ENCODE assay signal across 8 mouse cellular contexts in the genomic region with DNA sequence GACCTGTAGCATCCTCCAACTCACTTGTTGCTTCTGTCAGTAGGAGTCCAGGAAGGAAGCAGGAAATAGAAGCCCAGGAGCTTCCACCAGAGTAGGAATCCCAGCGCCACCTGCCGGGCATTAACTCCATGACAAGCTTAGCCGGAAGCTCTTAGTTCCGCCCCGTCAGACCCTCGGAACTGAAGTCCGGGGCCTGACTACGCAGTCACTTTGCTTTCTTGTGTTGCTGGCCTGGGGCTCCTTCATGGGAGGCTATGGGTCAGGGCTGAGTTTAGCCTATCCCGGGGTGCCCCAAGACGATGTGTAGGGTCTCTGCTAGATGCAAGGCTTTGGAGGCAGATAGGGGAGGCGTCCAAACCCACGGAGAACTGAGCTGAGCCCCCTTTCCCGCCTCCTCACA. TPM values are rescaled to one million over a fixed set of nuclear protein-coding genes. Genes with fewer than 3 reads are reported as not detected.
DNase-seq lines count a peak whose midpoint lies in the region; ATAC-seq and TF ChIP-seq lines count a peak whose summit lies in the region.

No protein-coding gene starts in this region.

- H3K4me3 ChIP-seq in bone marrow, adult 2 months (replicated peaks; ENCODE audit: control insufficient read depth, low read depth, low read length) = peak overlapping the region; percentile 64
- peak overlapping the region; percentile 43 for H3K4me3 ChIP-seq in embryonic facial prominence, embryonic 15.5 days (replicated peaks)
- peak overlapping the region; percentile 57 for H3K4me3 ChIP-seq in heart, embryonic 10.5 days
- peak overlapping the region; percentile 40 for H3K4me3 ChIP-seq in kidney, embryonic 15.5 days (replicated peaks)
- peak overlapping the region; percentile 38 for H3K4me3 ChIP-seq in limb, embryonic 15.5 days
- peak overlapping the region; percentile 27 for H3K4me3 ChIP-seq in midbrain, postnatal 0 days (ENCODE audit: low read depth, low read length)

- H3K27ac ChIP-seq in bone marrow, adult 2 months (ENCODE audit: control insufficient read depth, insufficient read depth, low read depth, low read length, poor library complexity) = no peak overlapping the region; the same call in 1 of the 2 replicates
- H3K27ac ChIP-seq in embryonic facial prominence, embryonic 15.5 days (replicated peaks) = no peak overlapping the region
- peak overlapping the region; percentile 84 for H3K27ac ChIP-seq in heart, embryonic 10.5 days
- no peak overlapping the region for H3K27ac ChIP-seq in kidney, embryonic 15.5 days
- peak overlapping the region; percentile 47; the same call in 1 of the 2 replicates for H3K27ac ChIP-seq in limb, embryonic 15.5 days
- no peak overlapping the region for H3K27ac ChIP-seq in midbrain, postnatal 0 days (ENCODE audit: low read depth, low read length)

- no peak overlapping the region for H3K9ac ChIP-seq in embryonic facial prominence, embryonic 15.5 days
- H3K9ac ChIP-seq in kidney, embryonic 15.5 days = peak overlapping the region; percentile 51
- H3K9ac ChIP-seq in limb, embryonic 15.5 days = 0 out of 2 replicates have a peak overlapping the region, but pooled peaks have one; percentile 31
- H3K9ac ChIP-seq in midbrain, postnatal 0 days (replicated peaks; ENCODE audit: low read length, poor library complexity, severe bottlenecking) = no peak overlapping the region

- H3K4me2 ChIP-seq in embryonic facial prominence, embryonic 15.5 days (replicated peaks) = peak overlapping the region; percentile 63
- H3K4me2 ChIP-seq in kidney, embryonic 15.5 days = peak overlapping the region; percentile 69
- peak overlapping the region; percentile 72 for H3K4me2 ChIP-seq in limb, embryonic 15.5 days
- peak overlapping the region; percentile 61 for H3K4me2 ChIP-seq in midbrain, postnatal 0 days (ENCODE audit: low read depth, low read length, poor library complexity, severe bottlenecking)

- H3K4me1 ChIP-seq in bone marrow, adult 2 months (ENCODE audit: control insufficient read depth, insufficient read depth, low read length) = peaks cover 2% of the 10 kb centered on the region; the same call in 1 of the 2 replicates
- H3K4me1 ChIP-seq in embryonic facial prominence, embryonic 15.5 days = no peaks in the 10 kb centered on the region
- peaks cover 9% of the 10 kb centered on the region; the same call in 1 of the 2 replicates for H3K4me1 ChIP-seq in heart, embryonic 10.5 days
- H3K4me1 ChIP-seq in kidney, embryonic 15.5 days = peaks cover 9% of the 10 kb centered on the region
- H3K4me1 ChIP-seq in limb, embryonic 15.5 days = peaks cover 3% of the 10 kb centered on the region; the same call in 1 of the 2 replicates
- H3K4me1 ChIP-seq in midbrain, postnatal 0 days (ENCODE audit: insufficient read depth, low read length) = no peaks in the 10 kb centered on the region

- no peaks in the 10 kb centered on the region for H3K27me3 ChIP-seq in embryonic facial prominence, embryonic 15.5 days
- H3K27me3 ChIP-seq in heart, embryonic 10.5 days (ENCODE audit: insufficient read depth, poor library complexity, severe bottlenecking) = peaks cover 15% of the 10 kb centered on the region
- peaks cover 6% of the 10 kb centered on the region; the same call in 1 of the 2 replicates for H3K27me3 ChIP-seq in kidney, embryonic 15.5 days
- H3K27me3 ChIP-seq in limb, embryonic 15.5 days = 0 out of 2 replicates have a peak, but pooled peaks cover 4% of the 10 kb centered on the region
- no peaks in the 10 kb centered on the region for H3K27me3 ChIP-seq in midbrain, postnatal 0 days (ENCODE audit: insufficient read depth, low read length)

- 5% methylated on average over 13 of the region's 13 CpGs for WGBS in bone marrow, adult 2 months
- 1% methylated on average over 13 of the region's 13 CpGs for WGBS in embryonic facial prominence, embryonic 15.5 days
- 2% methylated on average over 13 of the region's 13 CpGs for WGBS in heart, embryonic 10.5 days
- WGBS in kidney, embryonic 15.5 days = 5% methylated on average over 13 of the region's 13 CpGs
- WGBS in limb, embryonic 15.5 days = 2% methylated on average over 13 of the region's 13 CpGs
- WGBS in midbrain, postnatal 0 days = 2% methylated on average over 13 of the region's 13 CpGs

- no peak for TF ChIP-seq POLR2A in bone marrow, adult 2 months (IDR thresholded peaks at IDR 0.05; ENCODE audit: borderline replicate concordance, control insufficient read depth, low read depth, low read length)

- DNase-seq in A20 (ENCODE audit: low read depth, low spot score) = peak; percentile 85
- peak; percentile 94 for DNase-seq in heart, embryonic 10.5 days (ENCODE audit: low spot score)
- peak; percentile 94 for DNase-seq in midbrain, postnatal 0 days (ENCODE audit: low spot score)
- DNase-seq in spleen, postnatal 10 days (ENCODE audit: low spot score in 2 of 2) = peak; percentile 86 to 92

- H3K9me3 ChIP-seq in embryonic facial prominence, embryonic 15.5 days (replicated peaks) = no peaks in the 10 kb centered on the region
- no peaks in the 10 kb centered on the region for H3K9me3 ChIP-seq in heart, embryonic 10.5 days
- H3K9me3 ChIP-seq in kidney, embryonic 15.5 days (replicated peaks) = no peaks in the 10 kb centered on the region
- H3K9me3 ChIP-seq in limb, embryonic 15.5 days = no peaks in the 10 kb centered on the region
- H3K9me3 ChIP-seq in midbrain, postnatal 0 days (ENCODE audit: low read length) = no peaks in the 10 kb centered on the region

- peak; percentile 15; the same call in 1 of the 2 replicates for ATAC-seq in embryonic facial prominence, embryonic 15.5 days (ENCODE audit: insufficient number of reproducible peaks, low FRiP score, low TSS enrichment, low read depth)
- ATAC-seq in kidney, embryonic 15.5 days (replicated peaks; ENCODE audit: low FRiP score) = peak; percentile 86
- ATAC-seq in limb, embryonic 15.5 days (ENCODE audit: insufficient number of reproducible peaks, low FRiP score, low TSS enrichment, low read depth) = no peak
- ATAC-seq in midbrain, postnatal 0 days (ENCODE audit: low FRiP score) = peak; percentile 47

- H3K36me3 ChIP-seq in embryonic facial prominence, embryonic 15.5 days = no peaks in the 10 kb centered on the region
- H3K36me3 ChIP-seq in heart, embryonic 10.5 days = no peaks in the 10 kb centered on the region
- no peaks in the 10 kb centered on the region for H3K36me3 ChIP-seq in kidney, embryonic 15.5 days
- H3K36me3 ChIP-seq in limb, embryonic 15.5 days = no peaks in the 10 kb centered on the region
- no peaks in the 10 kb centered on the region for H3K36me3 ChIP-seq in midbrain, postnatal 0 days (ENCODE audit: insufficient read depth, low read length)

- TF ChIP-seq CTCF in bone marrow, adult 2 months (IDR thresholded peaks at IDR 0.05; ENCODE audit: control insufficient read depth, insufficient read depth, low read length) = peak; percentile 81
- TF ChIP-seq CTCF in midbrain, postnatal 0 days (IDR thresholded peaks at IDR 0.05) = peak; percentile 92

RNA-seq across cellular contexts. Expression of a gene that starts 19.7 kb away (rescaled TPM):
- 2.0 and 3.2 TPM in 2 replicates for polyA plus RNA-seq in bone marrow, adult 2 months (2011; ENCODE audit: insufficient read depth, insufficient read length, low replicate concordance, missing spikeins)
- polyA plus RNA-seq in embryonic facial prominence, embryonic 15.5 days (2015; fragmentation: Nextera tagmentation; extraction: Ambion mirVana) = 17.0 and 20.7 TPM in 2 replicates
- polyA plus RNA-seq in heart, embryonic 10.5 days (2016; fragmentation: Nextera tagmentation; extraction: Ambion mirVana) = 5.6 and 5.7 TPM in 2 replicates
- 8.7 and 10.0 TPM in 2 replicates for polyA plus RNA-seq in kidney, embryonic 15.5 days (2015; fragmentation: Nextera tagmentation; extraction: Ambion mirVana)
- polyA plus RNA-seq in limb, embryonic 15.5 days (2015; fragmentation: Nextera tagmentation; extraction: Ambion mirVana) = 20.7 and 21.6 TPM in 2 replicates
- total RNA-seq in midbrain, postnatal 0 days (2014; rRNA removed) = 30.7 and 32.1 TPM in 2 replicates
- polyA plus RNA-seq in midbrain, postnatal 0 days (2015; fragmentation: Nextera tagmentation; extraction: Ambion mirVana) = 6.1 and 7.0 TPM in 2 replicates

RNA-seq across cellular contexts. Expression of a gene that starts 20.5 kb away (rescaled TPM):
- polyA plus RNA-seq in bone marrow, adult 2 months (2011; ENCODE audit: insufficient read depth, insufficient read length, low replicate concordance, missing spikeins) = 11.7 and 12.9 TPM in 2 replicates
- polyA plus RNA-seq in embryonic facial prominence, embryonic 15.5 days (2015; fragmentation: Nextera tagmentation; extraction: Ambion mirVana) = 43.5 and 43.9 TPM in 2 replicates
- 25.7 and 32.7 TPM in 2 replicates for polyA plus RNA-seq in heart, embryonic 10.5 days (2016; fragmentation: Nextera tagmentation; extraction: Ambion mirVana)
- polyA plus RNA-seq in kidney, embryonic 15.5 days (2015; fragmentation: Nextera tagmentation; extraction: Ambion mirVana) = 24.0 and 29.6 TPM in 2 replicates
- 47.2 and 48.3 TPM in 2 replicates for polyA plus RNA-seq in limb, embryonic 15.5 days (2015; fragmentation: Nextera tagmentation; extraction: Ambion mirVana)
- total RNA-seq in midbrain, postnatal 0 days (2014; rRNA removed) = 12.0 and 15.5 TPM in 2 replicates
- 19.4 and 19.8 TPM in 2 replicates for polyA plus RNA-seq in midbrain, postnatal 0 days (2015; fragmentation: Nextera tagmentation; extraction: Ambion mirVana)

Comparison
In these comparisons a context has a peak if more than half of its experiments do, and no peak if none do; other contexts are left out.
1. H3K27ac ChIP-seq: peak in heart, embryonic 10.5 days (single experiment) and limb, embryonic 15.5 days (single experiment); none in bone marrow, adult 2 months (single experiment), embryonic facial prominence, embryonic 15.5 days (single experiment), kidney, embryonic 15.5 days (single experiment) and midbrain, postnatal 0 days (single experiment).
2. H3K9ac ChIP-seq: peak in kidney, embryonic 15.5 days (single experiment) and limb, embryonic 15.5 days (single experiment); none in embryonic facial prominence, embryonic 15.5 days (single experiment) and midbrain, postnatal 0 days (single experiment).
3. Peak in every context shown above with its lines, with median percentiles within 50 percentile points of each other: DNase-seq, H3K4me3 ChIP-seq and H3K4me2 ChIP-seq.